Mouse (Mus musculus) C2C12 (cell line): Measurements from ENCODE around the gene Acta2. TPM values are rescaled to one million over a fixed set of nuclear protein-coding genes. Genes with fewer than 3 reads are reported as not detected.

Source experiments
- H3K27me3 ChIP-seq: one replicate; pipeline ENCODE4 v1.6.1; 2011; ENCODE audit not compliant: control insufficient read depth, insufficient read depth, insufficient read length
- H3K36me3 ChIP-seq: one replicate; pipeline ENCODE4 v1.6.1; 2011; ENCODE audit not compliant: control insufficient read depth, insufficient read depth
- H3K4me3 ChIP-seq: one replicate; pipeline ENCODE4 v1.5.1; 2011; ENCODE audit warnings: mild to moderate bottlenecking, control low read depth; ENCODE audit not compliant: poor library complexity, insufficient read depth, severe bottlenecking
- H3K79me2 ChIP-seq: one replicate; pipeline ENCODE4 v1.6.1; 2011; ENCODE audit not compliant: control insufficient read depth, insufficient read depth
- H3K79me3 ChIP-seq: one replicate; pipeline ENCODE4 v1.6.1; 2011; ENCODE audit warnings: low read depth, control low read depth
- H3ac ChIP-seq: one replicate; pipeline ENCODE3; 2011; ENCODE audit warnings: low read depth; ENCODE audit not compliant: control insufficient read depth, insufficient read length
- CEBPB ChIP-seq: IDR thresholded peaks from one replicate; pipeline ENCODE4 v1.6.1; 2011; ENCODE audit warnings: low read depth, mild to moderate bottlenecking, control low read depth, moderate library complexity
- CTCF ChIP-seq: IDR thresholded peaks from one replicate; pipeline ENCODE4 v1.5.1; 2011; ENCODE audit not compliant: control insufficient read depth, insufficient read depth, insufficient read length
- FOSL1 ChIP-seq: IDR thresholded peaks from one replicate; pipeline ENCODE4 v1.8.0; 2011; ENCODE audit warnings: mild to moderate bottlenecking, low read length; ENCODE audit not compliant: poor library complexity, insufficient read depth, severe bottlenecking
- MAX ChIP-seq: IDR thresholded peaks from one replicate; pipeline ENCODE4 v1.6.1; 2011; ENCODE audit warnings: mild to moderate bottlenecking, control low read depth
- MYOD1 ChIP-seq: IDR thresholded peaks from one replicate; pipeline ENCODE4 v1.6.1; 2011; ENCODE audit warnings: low read depth; ENCODE audit not compliant: control insufficient read depth, insufficient read length
- MYOG ChIP-seq: IDR thresholded peaks from one replicate; pipeline ENCODE4 v1.6.1; 2011; ENCODE audit not compliant: control insufficient read depth, insufficient read length; ENCODE audit errors: extremely low read depth
- USF1 ChIP-seq: IDR thresholded peaks from one replicate; pipeline ENCODE4 v1.6.1; 2011; ENCODE audit warnings: low read depth, mild to moderate bottlenecking, control low read depth, moderate library complexity
- polyA plus RNA-seq: library from polyadenylated mRNA; unstranded; fragments of >200 nt; fragmentation: generic; extraction: Trizol; gene quantifications from one replicate; pipeline ENCODE4 v1.2.1, GENCODE M21; 2012; ENCODE audit warnings: missing spikeins

The Acta2 gene
- polyA plus RNA-seq, 1 experiment, result 1,987 TPM

GRCm38 (mm10) chr19:34202668-34203067 lies 52.7 kb downstream of the Acta2 start:
- no peaks in the 10 kb centered on the region for H3K36me3 ChIP-seq
- H3K27me3 ChIP-seq, result no peaks in the 10 kb centered on the region
- no peak overlapping the region for H3K4me3 ChIP-seq
- H3K79me3 ChIP-seq, result peaks cover 46% of the 10 kb centered on the region
- H3K79me2 ChIP-seq, result peaks cover 91% of the 10 kb centered on the region
- H3ac ChIP-seq, result no peak overlapping the region
- TF ChIP-seq CEBPB (no peak), MYOG (no peak), MYOD1 (no peak)

GRCm38 (mm10) chr19:34199488-34199887 lies 55.9 kb downstream of the Acta2 start:
- H3ac ChIP-seq, result no peak overlapping the region
- H3K27me3 ChIP-seq, result no peaks in the 10 kb centered on the region
- no peaks in the 10 kb centered on the region for H3K36me3 ChIP-seq
- H3K79me3 ChIP-seq, result peaks cover 60% of the 10 kb centered on the region
- H3K79me2 ChIP-seq, result peaks cover 96% of the 10 kb centered on the region
- no peak overlapping the region for H3K4me3 ChIP-seq
- no peak for TF ChIP-seq CEBPB
- no peak for TF ChIP-seq FOSL1
- no peak for TF ChIP-seq USF1
- TF ChIP-seq CTCF, result no peak
- TF ChIP-seq MYOG, result no peak
- no peak for TF ChIP-seq MAX
- no peak for TF ChIP-seq MYOD1

GRCm38 (mm10) chr19:34198901-34199300 lies 56.5 kb downstream of the Acta2 start:
- no peak for TF ChIP-seq CEBPB
- no peak for TF ChIP-seq CTCF
- TF ChIP-seq MYOG, result no peak
- no peak for TF ChIP-seq USF1
- TF ChIP-seq MAX, result no peak
- no peak for TF ChIP-seq MYOD1
- TF ChIP-seq FOSL1, result no peak
- no peak overlapping the region for H3ac ChIP-seq
- H3K27me3 ChIP-seq, result no peaks in the 10 kb centered on the region
- no peaks in the 10 kb centered on the region for H3K36me3 ChIP-seq
- H3K79me3 ChIP-seq, result peaks cover 66% of the 10 kb centered on the region
- H3K4me3 ChIP-seq, result no peak overlapping the region
- H3K79me2 ChIP-seq, result peaks cover 98% of the 10 kb centered on the region

GRCm38 (mm10) chr19:34198066-34198465 lies 57.3 kb downstream of the Acta2 start:
- Histone ChIP-seq H3K79me3 (peaks cover 67% of the 10 kb centered on the region), H3K36me3 (no peaks in the 10 kb centered on the region), H3ac (no peak overlapping the region), H3K4me3 (no peak overlapping the region), H3K79me2 (peaks cover 98% of the 10 kb centered on the region), H3K27me3 (no peaks in the 10 kb centered on the region)
- TF ChIP-seq USF1 (no peak), CTCF (no peak), MAX (no peak), CEBPB (no peak), MYOD1 (no peak), FOSL1 (no peak), MYOG (no peak)

GRCm38 (mm10) chr19:34195031-34195430 lies 60.4 kb downstream of the Acta2 start:
- Histone ChIP-seq H3K4me3 (no peak overlapping the region), H3K36me3 (no peaks in the 10 kb centered on the region), H3ac (no peak overlapping the region), H3K79me2 (peaks cover 80% of the 10 kb centered on the region), H3K27me3 (no peaks in the 10 kb centered on the region), H3K79me3 (peaks cover 53% of the 10 kb centered on the region)
- no peak for TF ChIP-seq MYOG
- no peak for TF ChIP-seq MAX
- TF ChIP-seq CEBPB, result no peak
- TF ChIP-seq FOSL1, result peak; percentile 48
- TF ChIP-seq CTCF, result no peak
- TF ChIP-seq USF1, result no peak
- peak; percentile 14 for TF ChIP-seq MYOD1

GRCm38 (mm10) chr19:34194132-34194745 lies 61.2 kb downstream of the Acta2 start:
- Histone ChIP-seq H3ac (peak overlapping the region; percentile 27), H3K79me3 (peaks cover 49% of the 10 kb centered on the region), H3K36me3 (no peaks in the 10 kb centered on the region), H3K27me3 (no peaks in the 10 kb centered on the region), H3K79me2 (peaks cover 73% of the 10 kb centered on the region), H3K4me3 (peak overlapping the region; percentile 67)
- TF ChIP-seq CTCF, result no peak
- no peak for TF ChIP-seq MAX
- TF ChIP-seq FOSL1, result no peak
- no peak for TF ChIP-seq MYOG
